Mouse (Mus musculus) liver (tissue): ENCODE measurements around the gene Dnph1.

Source experiments
- DNase-seq: peaks from one replicate; pipeline ENCODE4 v3.0.0-alpha.2; 2020; ENCODE audit warnings: mixed read lengths

The Dnph1 gene

DNA sequence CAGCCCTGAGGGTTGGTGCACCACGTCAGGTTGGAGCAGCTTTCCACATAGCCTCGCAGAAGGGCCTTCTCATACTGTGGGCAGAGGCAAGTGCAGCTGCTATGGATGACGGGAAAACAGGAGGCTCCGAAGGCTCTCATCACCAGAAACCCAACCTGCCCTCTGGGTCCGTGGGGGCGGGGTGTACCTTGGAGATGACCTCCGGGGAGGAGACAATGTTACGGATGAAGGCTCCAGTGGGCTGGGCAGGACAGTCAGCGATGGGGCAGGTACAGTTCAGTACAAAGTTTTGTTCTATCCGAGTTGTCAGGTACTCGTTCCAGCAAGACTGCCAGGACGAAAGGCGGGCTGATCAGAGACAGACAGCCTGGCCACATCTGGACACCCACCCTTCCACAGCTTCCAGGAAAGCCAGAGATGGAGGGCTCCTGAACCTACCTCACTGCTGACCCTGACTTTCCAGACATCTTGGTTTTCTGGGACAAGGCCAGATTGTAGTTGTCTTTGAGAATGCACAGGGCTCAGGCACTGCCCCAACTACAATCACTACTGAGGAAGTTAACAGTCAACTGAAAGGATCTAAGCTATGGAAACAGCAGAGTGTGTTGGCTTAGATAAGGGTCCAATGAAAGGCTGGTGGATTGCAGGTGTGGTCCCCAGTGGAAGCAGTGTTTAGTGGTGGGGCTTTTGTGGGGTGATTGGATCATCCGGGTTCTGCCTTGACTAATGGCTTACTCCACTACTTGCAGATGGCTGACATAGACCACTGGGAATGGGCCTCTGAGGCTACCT, 7.5 kb downstream of the Dnph1 start:
- no peak for DNase-seq

DNA sequence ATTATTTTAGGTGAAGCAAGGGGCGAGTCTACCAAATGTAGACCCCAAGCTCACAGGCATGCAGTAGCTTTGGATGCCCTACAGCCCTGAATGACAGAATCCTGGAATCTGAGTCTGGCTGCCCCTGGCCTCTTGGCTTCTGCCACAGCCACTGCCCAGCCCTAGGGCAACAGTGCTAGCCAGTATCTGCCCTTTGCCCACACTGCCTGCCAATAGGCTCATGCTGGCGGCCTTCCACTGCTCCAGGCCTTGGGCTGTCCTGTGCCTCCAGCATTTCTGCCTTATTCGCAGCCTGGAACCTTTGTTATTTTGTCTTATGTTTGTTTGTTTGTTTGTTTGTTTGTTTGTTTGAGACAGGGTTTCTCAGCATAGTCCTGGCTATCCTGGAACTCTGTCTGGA, 9.1 kb downstream of the Dnph1 start:
- DNase-seq: no peak

DNA sequence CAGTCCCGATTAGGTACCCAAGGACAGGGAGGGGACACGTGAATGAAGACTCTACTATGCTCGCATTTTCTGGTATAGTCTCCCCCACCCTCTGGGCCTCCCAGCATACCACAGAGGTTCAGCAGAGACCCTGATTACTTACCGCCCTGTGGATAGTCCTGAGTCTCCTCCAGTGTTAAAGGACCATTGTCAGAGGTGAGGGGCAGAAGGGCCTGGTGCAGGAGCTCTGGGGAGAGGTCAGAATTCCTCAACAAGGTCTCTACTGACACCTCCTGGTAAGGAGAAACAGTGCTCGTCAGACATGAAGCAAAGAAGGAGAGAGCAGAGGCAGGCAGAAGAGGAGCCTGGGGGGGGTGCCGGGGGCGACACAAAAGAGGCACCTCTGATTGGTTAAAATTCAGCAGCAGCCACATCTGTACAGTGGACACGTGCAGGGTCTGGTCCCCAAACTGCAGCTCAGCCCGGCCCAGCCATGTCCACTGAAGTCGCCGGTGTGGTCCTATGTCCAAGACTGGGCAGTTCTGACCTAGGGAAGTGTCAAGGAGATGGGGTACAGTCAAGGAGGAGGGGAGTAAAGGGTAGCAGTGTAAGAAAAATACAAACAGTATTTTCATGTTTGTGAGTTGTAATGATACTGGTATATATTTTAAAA, 14.7 kb downstream of the Dnph1 start:
- DNase-seq: no peak

DNA sequence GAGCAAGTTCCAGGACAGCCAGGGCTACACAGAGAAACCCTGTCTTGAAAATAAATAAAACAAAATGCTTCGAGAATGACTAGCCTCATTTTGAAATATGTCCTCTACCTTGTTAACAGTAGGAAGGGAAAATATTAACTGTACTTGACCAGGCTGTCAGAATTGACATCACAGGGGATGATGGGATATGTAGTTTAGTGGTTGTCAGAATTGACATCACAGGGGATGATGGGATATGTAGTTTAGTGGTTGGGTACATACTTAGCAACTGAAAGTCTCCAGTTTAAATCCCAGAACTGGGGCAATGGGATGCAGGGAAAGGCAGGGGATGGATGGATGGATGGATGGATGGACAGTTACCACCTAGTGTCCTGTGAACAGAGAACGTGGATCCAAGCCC, 16.8 kb downstream of the Dnph1 start:
- no peak for DNase-seq

DNA sequence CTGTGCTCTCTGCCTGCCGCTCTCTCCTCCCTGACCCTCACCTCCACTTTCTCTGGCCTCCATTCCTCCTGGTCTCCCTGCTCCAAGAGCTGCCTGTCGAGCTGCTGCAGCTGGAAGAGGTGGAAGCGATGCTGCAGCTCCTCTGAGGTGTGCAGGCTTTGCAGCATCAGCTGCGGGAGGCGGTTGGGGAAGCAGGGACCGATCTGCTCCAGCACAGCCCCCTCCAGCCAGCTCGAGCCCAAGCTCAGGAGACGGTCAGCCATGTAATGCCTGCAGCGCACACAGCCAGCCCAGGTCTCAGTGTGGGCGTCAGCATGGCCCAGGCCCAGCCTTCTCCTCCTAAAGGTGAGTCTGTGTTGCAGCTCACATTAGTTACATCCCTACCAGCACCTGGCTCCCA, 23.5 kb downstream of the Dnph1 start:
- no peak for DNase-seq

DNA sequence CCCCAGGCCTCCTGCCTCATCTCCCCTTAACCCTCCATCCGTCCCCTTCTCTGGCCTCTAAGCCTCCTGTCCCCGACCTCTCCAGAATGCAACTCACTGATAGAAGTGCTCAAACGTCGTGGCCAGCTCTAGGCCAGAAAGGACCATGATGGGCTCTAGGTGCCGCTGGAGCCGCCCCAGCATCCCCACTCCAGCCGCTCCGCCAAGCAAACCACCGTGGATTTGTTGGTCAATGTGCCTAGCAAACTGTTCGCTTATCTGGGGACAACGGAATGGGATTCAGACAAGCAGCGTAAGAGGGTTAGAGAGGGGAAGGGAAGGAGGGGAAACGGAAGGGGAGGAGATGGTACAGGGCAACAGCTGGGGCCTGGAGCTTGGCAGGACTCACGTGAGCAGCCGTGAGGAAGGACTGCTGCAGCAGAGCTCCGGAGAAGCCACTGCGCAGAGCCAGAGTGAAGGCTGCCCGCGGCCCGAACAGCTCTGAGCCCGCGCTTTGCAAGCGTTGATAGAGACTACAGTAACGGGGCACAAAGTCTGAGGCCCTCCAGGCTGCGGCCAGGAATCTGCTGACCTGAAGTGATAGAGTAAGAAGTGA, 24.0 kb downstream of the Dnph1 start:
- DNase-seq: peak; percentile 25

GRCm38 (mm10) chr17:46521174-46521573, 24.7 kb downstream of the Dnph1 start:
- no peak for DNase-seq

GRCm38 (mm10) chr17:46521963-46522668, 25.6 kb downstream of the Dnph1 start:
- DNase-seq: no peak

GRCm38 (mm10) chr17:46525065-46525464, 28.6 kb downstream of the Dnph1 start:
- DNase-seq: no peak

GRCm38 (mm10) chr17:46525579-46526307, 29.2 kb downstream of the Dnph1 start:
- peak; percentile 79 for DNase-seq

- no peak for DNase-seq
Observed at GRCm38 (mm10) chr17:46543661-46544060, 47.1 kb downstream of the Dnph1 start.

GRCm38 (mm10) chr17:46545813-46546564, 49.5 kb downstream of the Dnph1 start, which contains the start of gene Cul9:
TSS of gene Cul9 (minus strand) at chr17:46546388.
- no peak for DNase-seq

DNA sequence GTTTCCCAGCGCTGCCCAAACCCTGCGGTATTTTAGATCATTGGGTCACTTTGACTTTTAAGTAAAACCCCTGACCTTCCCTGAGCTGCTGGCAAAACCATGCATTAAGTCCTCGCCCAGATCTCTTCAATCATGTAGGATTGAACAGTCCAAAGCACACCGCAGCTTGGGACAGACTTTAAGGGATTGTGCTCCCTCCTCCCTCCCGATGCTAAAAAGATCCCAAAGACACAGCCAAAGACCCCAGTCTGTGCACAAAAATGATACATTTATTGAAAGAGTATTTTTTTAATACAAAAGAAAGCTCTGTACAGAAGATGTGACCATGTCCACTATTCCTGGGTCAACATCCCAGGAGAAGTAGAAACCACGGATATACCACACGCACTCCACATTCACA, 50.1 kb downstream of the Dnph1 start:
- DNase-seq: no peak

- DNase-seq: no peak
Observed at GRCm38 (mm10) chr17:46546995-46547394, 50.5 kb downstream of the Dnph1 start.

- DNase-seq: no peak
Observed at GRCm38 (mm10) chr17:46547923-46548322, 51.4 kb downstream of the Dnph1 start.

DNA sequence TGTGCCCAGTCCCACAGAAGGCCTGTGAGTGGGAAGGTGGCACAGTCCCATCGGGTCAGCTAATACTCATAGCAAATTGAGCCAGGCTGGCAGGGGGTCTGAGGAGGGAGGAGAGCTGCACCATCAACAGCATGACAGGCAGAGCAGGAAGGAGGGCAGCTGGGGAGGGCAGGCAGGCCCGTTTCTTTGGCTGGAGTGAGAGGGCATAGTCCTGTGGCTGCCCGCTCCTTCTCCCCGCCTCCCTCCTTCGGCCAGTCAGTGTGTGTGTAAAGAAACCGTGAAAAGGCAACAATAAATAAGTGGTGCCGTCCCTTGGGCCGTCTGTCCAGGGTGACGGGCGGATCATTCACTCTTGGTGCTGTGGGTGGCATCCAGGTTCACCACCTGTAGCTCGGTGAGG, 52.2 kb downstream of the Dnph1 start:
- DNase-seq: no peak

DNA sequence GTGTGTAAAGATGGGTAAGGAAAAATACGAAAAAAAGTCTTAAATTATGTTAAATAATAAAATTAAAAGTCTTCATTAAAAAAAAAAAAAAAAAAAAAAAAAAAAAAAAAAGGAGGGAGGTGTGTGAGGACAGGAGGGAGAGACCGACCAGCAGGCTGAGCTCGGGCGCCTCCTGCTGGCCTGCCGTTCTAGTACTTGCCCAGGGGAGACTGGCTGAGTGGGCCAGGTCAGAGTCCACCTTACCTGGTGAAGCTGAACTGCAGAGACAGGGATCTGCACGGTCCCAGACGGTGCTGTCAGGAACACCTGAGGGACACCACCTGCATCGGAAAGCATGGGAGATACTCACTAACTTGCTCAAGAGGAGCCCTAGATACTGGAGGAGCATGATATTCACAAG, 52.7 kb downstream of the Dnph1 start:
- peak; percentile 62 for DNase-seq
